Mouse (Mus musculus) heart, postnatal 25 days (tissue): Measurements from ENCODE around the gene Gm10273. TPM values are rescaled to one million over a fixed set of nuclear protein-coding genes. Genes with fewer than 3 reads are reported as not detected.

ENCODE experiments used
- total RNA-seq, 2 experiments: library from RNA; stranded (reverse); gene quantifications; 2 replicates each; pipeline ENCODE4 v1.2.3; 2021

Gm10273 gene
- total RNA-seq, 2 experiments from 2014 or later: 130 to 168 TPM

Other genes starting within 250 kb of the Gm10273 start
- gene Sept10, start 173.8 kb upstream of the Gm10273 start, total RNA-seq: 10 to 100 TPM; 15.6 to 16.6 TPM
- gene Sowahc, start 173.7 kb upstream of the Gm10273 start, total RNA-seq: 1 to 10 TPM; 1.6 to 2.0 TPM
- gene P4ha1, start 72.3 kb upstream of the Gm10273 start, total RNA-seq: 10 to 100 TPM; 36.6 to 51.2 TPM
- gene Pla2g12b, start 8.0 kb downstream of the Gm10273 start, total RNA-seq: not detected
- not detected for gene Oit3, start 46.1 kb downstream of the Gm10273 start, total RNA-seq
- not detected for gene Gm10322, start 220.4 kb downstream of the Gm10273 start, total RNA-seq
- gene Mcu, start 221.1 kb downstream of the Gm10273 start, total RNA-seq: 10 to 100 TPM; 21.3 to 22.6 TPM